Mouse (Mus musculus) kidney, postnatal 25 days (tissue): ENCODE data around the gene Phb.

Experiments
- DNase-seq, 2 experiments: peaks; one replicate each; pipeline ENCODE4 v3.0.0; 2021; ENCODE audit warnings: mixed read lengths in 2 of 2

Gene Phb

GRCm38 (mm10) chr11:95712563-95713224 lies 45.9 kb downstream of the Phb start, which contains the start of gene Zfp652:
Gene Zfp652 (plus strand): TSS chr11:95712673.
- peak; percentile 88 to 96 for DNase-seq

- peak; percentile 21 to 63 for DNase-seq
Measured at GRCm38 (mm10) chr11:95713225-95713810, 46.6 kb downstream of the Phb start.

GRCm38 (mm10) chr11:95713811-95714241 lies 47.1 kb downstream of the Phb start:
- no peak for DNase-seq

GRCm38 (mm10) chr11:95714411-95714810 lies 47.7 kb downstream of the Phb start:
- DNase-seq, result no peak

GRCm38 (mm10) chr11:95716136-95716535 lies 49.4 kb downstream of the Phb start:
- no peak for DNase-seq

GRCm38 (mm10) chr11:95719356-95719755 lies 52.6 kb downstream of the Phb start:
- DNase-seq, result no peak

- no peak for DNase-seq
Measured at GRCm38 (mm10) chr11:95723287-95723686, 56.5 kb downstream of the Phb start, which contains the start of gene B130006D01Rik. Gene B130006D01Rik (plus strand): TSS chr11:95723587.

GRCm38 (mm10) chr11:95724466-95724865 lies 57.7 kb downstream of the Phb start:
- no peak for DNase-seq

GRCm38 (mm10) chr11:95726156-95726555 lies 59.4 kb downstream of the Phb start:
- no peak for DNase-seq

GRCm38 (mm10) chr11:95727947-95728346 lies 61.2 kb downstream of the Phb start:
- DNase-seq, result no peak

GRCm38 (mm10) chr11:95728916-95729907 lies 62.5 kb downstream of the Phb start:
- DNase-seq, result no peak
